Mouse (Mus musculus) cerebellum, adult 2 months (tissue): ENCODE measurements at regions not wholly inside any gene's neighbourhood (a gene's known extent, or its start where the extent isn't known, plus 50 kb on each side); places are given as distances from the start of the nearest gene placed in this dataset.

Source experiments
- CTCF ChIP-seq: fragments of 200-500 bp; IDR thresholded peaks from 2 replicates; pipeline ENCODE4 v1.5.1; 2011; ENCODE audit warnings: low read depth, mild to moderate bottlenecking, control low read depth, low read length, moderate library complexity, borderline replicate concordance; ENCODE audit not compliant: insufficient read depth
- POLR2A ChIP-seq: fragments of 200-500 bp; IDR thresholded peaks from 2 replicates; pipeline ENCODE4 v1.6.1; 2011; ENCODE audit warnings: low read length, control low read depth, borderline replicate concordance; ENCODE audit not compliant: insufficient read depth

GRCm38 (mm10) chr12:9999933-10000332 lies 369.8 kb upstream of the Nt5c1b start:
- TF ChIP-seq POLR2A (no peak), CTCF (no peak)
